Mouse (Mus musculus): Measurements from ENCODE around the gene Plcb1. TPM values are rescaled to one million over a fixed set of nuclear protein-coding genes. Genes with fewer than 3 reads are reported as not detected.

The Plcb1 gene
- polyA plus RNA-seq, 1 experiment, result not detected

GRCm38 (mm10) chr2:135259136-135259535 is 473.3 kb downstream of the Plcb1 start:
- Histone ChIP-seq H3K4me1 (ENCODE audit: control insufficient read depth) (no peaks in the 10 kb centered on the region), H3K4me3 (replicated peaks) (no peak overlapping the region), H3K9me3 (ENCODE audit: control insufficient read depth, low read length) (no peaks in the 10 kb centered on the region), H3K27me3 (ENCODE audit: control insufficient read depth) (no peaks in the 10 kb centered on the region), H3K36me3 (ENCODE audit: control insufficient read depth) (no peaks in the 10 kb centered on the region)
- TF ChIP-seq GATA1 (IDR thresholded peaks at IDR 0.05; ENCODE audit: low read length), result no peak
- TF ChIP-seq TAL1 (IDR thresholded peaks at IDR 0.05; ENCODE audit: low read length), result no peak

- Histone ChIP-seq H3K4me3 (replicated peaks) (no peak overlapping the region), H3K36me3 (ENCODE audit: control insufficient read depth) (no peaks in the 10 kb centered on the region), H3K27me3 (ENCODE audit: control insufficient read depth) (no peaks in the 10 kb centered on the region), H3K4me1 (ENCODE audit: control insufficient read depth) (no peaks in the 10 kb centered on the region), H3K9me3 (ENCODE audit: control insufficient read depth, low read length) (no peaks in the 10 kb centered on the region)
- TF ChIP-seq GATA1 (IDR thresholded peaks at IDR 0.05; ENCODE audit: low read length) (no peak), TAL1 (IDR thresholded peaks at IDR 0.05; ENCODE audit: low read length) (no peak)
Observed at GRCm38 (mm10) chr2:135263943-135264342, 478.1 kb downstream of the Plcb1 start.

GRCm38 (mm10) chr2:135274949-135275348 is 489.1 kb downstream of the Plcb1 start:
- Histone ChIP-seq H3K4me3 (replicated peaks) (no peak overlapping the region), H3K4me1 (ENCODE audit: control insufficient read depth) (no peaks in the 10 kb centered on the region), H3K9me3 (ENCODE audit: control insufficient read depth, low read length) (no peaks in the 10 kb centered on the region), H3K27me3 (ENCODE audit: control insufficient read depth) (no peaks in the 10 kb centered on the region), H3K36me3 (ENCODE audit: control insufficient read depth) (no peaks in the 10 kb centered on the region)
- TF ChIP-seq TAL1 (IDR thresholded peaks at IDR 0.05; ENCODE audit: low read length) (no peak), GATA1 (IDR thresholded peaks at IDR 0.05; ENCODE audit: low read length) (no peak)

- Histone ChIP-seq H3K27me3 (ENCODE audit: control insufficient read depth) (no peaks in the 10 kb centered on the region), H3K9me3 (ENCODE audit: control insufficient read depth, low read length) (no peaks in the 10 kb centered on the region), H3K36me3 (ENCODE audit: control insufficient read depth) (no peaks in the 10 kb centered on the region), H3K4me3 (replicated peaks) (no peak overlapping the region), H3K4me1 (ENCODE audit: control insufficient read depth) (no peaks in the 10 kb centered on the region)
- TF ChIP-seq GATA1 (IDR thresholded peaks at IDR 0.05; ENCODE audit: low read length) (no peak), TAL1 (IDR thresholded peaks at IDR 0.05; ENCODE audit: low read length) (no peak)
Observed at GRCm38 (mm10) chr2:135278506-135278905, 492.6 kb downstream of the Plcb1 start.

GRCm38 (mm10) chr2:135279026-135279425 is 493.2 kb downstream of the Plcb1 start:
- H3K36me3 ChIP-seq (ENCODE audit: control insufficient read depth), result no peaks in the 10 kb centered on the region
- no peaks in the 10 kb centered on the region for H3K27me3 ChIP-seq (ENCODE audit: control insufficient read depth)
- no peak for TF ChIP-seq TAL1 (IDR thresholded peaks at IDR 0.05; ENCODE audit: low read length)
- no peaks in the 10 kb centered on the region for H3K9me3 ChIP-seq (ENCODE audit: control insufficient read depth, low read length)
- no peak overlapping the region for H3K4me3 ChIP-seq (replicated peaks)
- H3K4me1 ChIP-seq (ENCODE audit: control insufficient read depth), result no peaks in the 10 kb centered on the region

GRCm38 (mm10) chr2:135283783-135284182 is 497.9 kb downstream of the Plcb1 start:
- H3K36me3 ChIP-seq (ENCODE audit: control insufficient read depth), result no peaks in the 10 kb centered on the region
- no peaks in the 10 kb centered on the region for H3K9me3 ChIP-seq (ENCODE audit: control insufficient read depth, low read length)
- no peaks in the 10 kb centered on the region for H3K4me1 ChIP-seq (ENCODE audit: control insufficient read depth)
- TF ChIP-seq TAL1 (IDR thresholded peaks at IDR 0.05; ENCODE audit: low read length), result no peak
- no peak for TF ChIP-seq GATA1 (IDR thresholded peaks at IDR 0.05; ENCODE audit: low read length)
- H3K4me3 ChIP-seq (replicated peaks), result no peak overlapping the region
- H3K27me3 ChIP-seq (ENCODE audit: control insufficient read depth), result no peaks in the 10 kb centered on the region

GRCm38 (mm10) chr2:135296184-135296769 is 510.4 kb downstream of the Plcb1 start:
- TF ChIP-seq TAL1 (IDR thresholded peaks at IDR 0.05; ENCODE audit: low read length) (no peak), GATA1 (IDR thresholded peaks at IDR 0.05; ENCODE audit: low read length) (no peak)
- Histone ChIP-seq H3K4me3 (replicated peaks) (no peak overlapping the region), H3K27me3 (ENCODE audit: control insufficient read depth) (no peaks in the 10 kb centered on the region), H3K4me1 (ENCODE audit: control insufficient read depth) (no peaks in the 10 kb centered on the region), H3K36me3 (ENCODE audit: control insufficient read depth) (no peaks in the 10 kb centered on the region), H3K9me3 (ENCODE audit: control insufficient read depth, low read length) (no peaks in the 10 kb centered on the region)

GRCm38 (mm10) chr2:135300480-135300879 is 514.6 kb downstream of the Plcb1 start:
- H3K36me3 ChIP-seq (ENCODE audit: control insufficient read depth), result no peaks in the 10 kb centered on the region
- no peak for TF ChIP-seq TAL1 (IDR thresholded peaks at IDR 0.05; ENCODE audit: low read length)
- TF ChIP-seq GATA1 (IDR thresholded peaks at IDR 0.05; ENCODE audit: low read length), result no peak

GRCm38 (mm10) chr2:135302483-135302882 is 516.6 kb downstream of the Plcb1 start:
- Histone ChIP-seq H3K27me3 (ENCODE audit: control insufficient read depth) (no peaks in the 10 kb centered on the region), H3K36me3 (ENCODE audit: control insufficient read depth) (no peaks in the 10 kb centered on the region), H3K9me3 (ENCODE audit: control insufficient read depth, low read length) (no peaks in the 10 kb centered on the region), H3K4me1 (ENCODE audit: control insufficient read depth) (no peaks in the 10 kb centered on the region), H3K4me3 (replicated peaks) (no peak overlapping the region)
- no peak for TF ChIP-seq GATA1 (IDR thresholded peaks at IDR 0.05; ENCODE audit: low read length)
- no peak for TF ChIP-seq TAL1 (IDR thresholded peaks at IDR 0.05; ENCODE audit: low read length)

More at GRCm38 (mm10) chr2:135300480-135300879, 514.6 kb downstream of the Plcb1 start:
- no peaks in the 10 kb centered on the region for H3K9me3 ChIP-seq (ENCODE audit: control insufficient read depth, low read length)
- no peak overlapping the region for H3K4me3 ChIP-seq (replicated peaks)
- no peaks in the 10 kb centered on the region for H3K27me3 ChIP-seq (ENCODE audit: control insufficient read depth)
- no peaks in the 10 kb centered on the region for H3K4me1 ChIP-seq (ENCODE audit: control insufficient read depth)

- Histone ChIP-seq H3K36me3 (ENCODE audit: control insufficient read depth) (no peaks in the 10 kb centered on the region), H3K4me3 (replicated peaks) (no peak overlapping the region), H3K4me1 (ENCODE audit: control insufficient read depth) (no peaks in the 10 kb centered on the region), H3K9me3 (ENCODE audit: control insufficient read depth, low read length) (no peaks in the 10 kb centered on the region), H3K27me3 (ENCODE audit: control insufficient read depth) (no peaks in the 10 kb centered on the region)
- no peak for TF ChIP-seq TAL1 (IDR thresholded peaks at IDR 0.05; ENCODE audit: low read length)
- no peak for TF ChIP-seq GATA1 (IDR thresholded peaks at IDR 0.05; ENCODE audit: low read length)
Observed at GRCm38 (mm10) chr2:135305186-135305585, 519.3 kb downstream of the Plcb1 start.
